ENCODE assay signal across 8 mouse cellular contexts in the genomic region with DNA sequence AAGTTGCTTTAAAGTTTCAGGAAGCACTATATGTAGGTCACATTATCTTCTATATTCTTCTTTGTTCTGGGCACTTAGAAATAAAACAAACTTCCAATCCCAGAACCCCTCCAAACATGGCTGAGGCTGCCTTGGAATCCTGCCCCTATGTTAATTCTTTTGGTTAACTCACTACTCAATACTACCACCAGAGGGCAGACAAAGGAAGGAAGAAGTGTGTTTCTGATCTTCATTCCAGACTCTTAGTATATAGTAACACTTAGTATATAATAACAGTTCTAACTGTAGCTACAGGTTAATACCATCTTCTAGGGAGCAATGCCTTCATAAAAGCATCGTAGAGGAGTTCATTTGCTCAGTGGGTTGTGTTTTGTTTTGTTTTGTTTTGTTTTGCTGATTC. TPM values are rescaled to one million over a fixed set of nuclear protein-coding genes. Genes with fewer than 3 reads are reported as not detected.
DNase-seq lines count a peak whose midpoint lies in the region; ATAC-seq and TF ChIP-seq lines count a peak whose summit lies in the region.

No protein-coding gene starts in this region.

- H3K4me1 ChIP-seq in liver, postnatal 0 days (ENCODE audit: insufficient read depth), result no peaks in the 10 kb centered on the region
- no peaks in the 10 kb centered on the region for H3K4me1 ChIP-seq in liver, embryonic 12.5 days

- peak; percentile 38 for DNase-seq in gastrocnemius, adult 18-20 months (ENCODE audit: low spot score)
- no peak for DNase-seq in gastrocnemius, postnatal 4 days (ENCODE audit: low spot score in 2 of 2)
- no peak for DNase-seq in liver, postnatal 0 days
- no peak for DNase-seq in Patski (ENCODE audit: low read depth, low spot score)
- no peak for DNase-seq in right cerebral cortex, postnatal 25 days
- no peak for DNase-seq in natural killer cell, adult 2 months (ENCODE audit: low spot score in 2 of 2)

- no peak for TF ChIP-seq EP300 in liver, postnatal 0 days (IDR thresholded peaks at IDR 0.05; ENCODE audit: low read depth)

- WGBS in liver, postnatal 0 days (ENCODE audit: insufficient replicate concordance), result 63% methylated on average over 1 of the region's 1 CpGs
- 52% methylated on average over 1 of the region's 1 CpGs for WGBS in liver, embryonic 12.5 days (ENCODE audit: insufficient replicate concordance)

- H3K27me3 ChIP-seq in liver, postnatal 0 days (ENCODE audit: insufficient read depth, low read length), result no peaks in the 10 kb centered on the region
- H3K27me3 ChIP-seq in liver, embryonic 12.5 days (replicated peaks), result no peaks in the 10 kb centered on the region
- H3K27me3 ChIP-seq in Patski, result no peaks in the 10 kb centered on the region

- H3K9ac ChIP-seq in liver, postnatal 0 days (replicated peaks), result no peak overlapping the region
- H3K9ac ChIP-seq in liver, embryonic 12.5 days, result no peak overlapping the region

- CTCF ChIA-PET in Patski (lab: Charles Lee), result interaction anchor here (0.5 to 3.1 kb wide), 9 partner anchors 8 to 1304 kb away, joined by 3 to 14 read pairs (median 3); no protein-coding TSS in a partner anchor

- no peak overlapping the region for H3K4me3 ChIP-seq in liver, postnatal 0 days (ENCODE audit: low read depth, low read length)
- H3K4me3 ChIP-seq in liver, embryonic 12.5 days, result no peak overlapping the region

- peak; percentile 75 for TF ChIP-seq CTCF in liver, postnatal 0 days (IDR thresholded peaks at IDR 0.05; ENCODE audit: low read depth)
- peak; percentile 77 for TF ChIP-seq CTCF in Patski (IDR thresholded peaks at IDR 0.05)

- H3K9me3 ChIP-seq in liver, postnatal 0 days (ENCODE audit: low read length), result no peaks in the 10 kb centered on the region
- no peaks in the 10 kb centered on the region for H3K9me3 ChIP-seq in liver, embryonic 12.5 days (replicated peaks)

- H3K36me3 ChIP-seq in liver, postnatal 0 days (replicated peaks; ENCODE audit: insufficient read depth, low read length), result no peaks in the 10 kb centered on the region
- H3K36me3 ChIP-seq in liver, embryonic 12.5 days, result no peaks in the 10 kb centered on the region

- ATAC-seq in liver, postnatal 0 days, result no peak
- no peak for ATAC-seq in liver, embryonic 12.5 days
- ATAC-seq in Patski, result peak; percentile 61
- ATAC-seq in inflammation-experienced regulatory T-cells, adult 6 months, result peak; percentile 78

- in situ Hi-C loops in Patski (cut with MboI; ENCODE audit: low pct_unique_long_range_greater_than_20kb), result loop anchor here (5.0 to 10.0 kb wide), 4 partner anchors 387 to 1205 kb away; no protein-coding TSS in a partner anchor

- POLR2A ChIA-PET in Patski (lab: Charles Lee), result interaction anchor here (0.7 kb wide), 1 partner anchor 94 kb away, joined by 3 read pairs; no protein-coding TSS in a partner anchor

- H3K4me2 ChIP-seq in liver, postnatal 0 days (ENCODE audit: low read depth, low read length), result no peak overlapping the region
- H3K4me2 ChIP-seq in liver, embryonic 12.5 days, result no peak overlapping the region

- H3K27ac ChIP-seq in liver, postnatal 0 days (ENCODE audit: low read depth), result no peak overlapping the region
- H3K27ac ChIP-seq in liver, embryonic 12.5 days, result no peak overlapping the region

RNA-seq across cellular contexts. Expression of gene Enpep, which starts 32.6 kb away (rescaled TPM):
- total RNA-seq in gastrocnemius, adult 18-20 months (2021), result 1 to 10 TPM; 2.3 TPM
- total RNA-seq in gastrocnemius, postnatal 4 days (2021), result 1 to 10 TPM; 3.4 to 3.7 TPM
- polyA plus RNA-seq in liver, postnatal 0 days (2015; fragmentation: Nextera tagmentation; extraction: Ambion mirVana), result 7.8 and 8.6 TPM in 2 replicates
- 2.5 and 2.7 TPM in 2 replicates for polyA plus RNA-seq in liver, embryonic 12.5 days (2016; fragmentation: Nextera tagmentation; extraction: Ambion mirVana)
- polyA plus RNA-seq in Patski (2021), result 11.8 TPM
- not detected for polyA plus RNA-seq in inflammation-experienced regulatory T-cells, adult 6 months (2017; shearing (Covaris generic))

Comparison
In these comparisons a context has a peak if more than half of its experiments do, and no peak if none do; other contexts are left out.
1. ATAC-seq: peak in Patski (single experiment) and inflammation-experienced regulatory T-cells, adult 6 months (single experiment); none in liver, postnatal 0 days (single experiment) and liver, embryonic 12.5 days (single experiment).